Mouse (Mus musculus) kidney, postnatal 0 days (tissue): ENCODE data around the gene Fam217a. TPM values are rescaled to one million over a fixed set of nuclear protein-coding genes. Genes with fewer than 3 reads are reported as not detected.
A peak's percentile ranks its signal among the peaks of the same experiment; 100 is the strongest.

ENCODE experiments used
- ATAC-seq: fragments of 200-750 bp; cut with Nextera tagmentation; replicated peaks from 2 replicates; pipeline ENCODE4 v1.8.0; 2017; ENCODE audit warnings: low read depth, moderate number of reproducible peaks, moderate TSS enrichment, moderate library complexity; ENCODE audit not compliant: low FRiP score
- DNase-seq: peaks from one replicate; pipeline ENCODE4 v3.0.0-alpha.2; 2016; ENCODE audit warnings: low spot score
- H3K27ac ChIP-seq: fragments of 300-500 bp; sonication (generic); 2 replicates; pipeline ENCODE4 v1.5.1; 2014; ENCODE audit warnings: mild to moderate bottlenecking
- H3K27me3 ChIP-seq: fragments of 300-500 bp; sonication (generic); 2 replicates; pipeline ENCODE4 v1.6.1; 2014; ENCODE audit warnings: low read length, mixed read lengths; ENCODE audit not compliant: insufficient read depth
- H3K36me3 ChIP-seq: fragments of 300-500 bp; sonication (generic); 2 replicates; pipeline ENCODE4 v1.6.1; 2014; ENCODE audit warnings: low read length, mixed read lengths; ENCODE audit not compliant: insufficient read depth
- H3K4me1 ChIP-seq: fragments of 300-500 bp; sonication (generic); replicated peaks from 2 replicates; pipeline ENCODE4 v1.6.1; 2014; ENCODE audit warnings: antibody characterized with exemption, low read length, mixed read lengths; ENCODE audit not compliant: insufficient read depth
- H3K4me2 ChIP-seq: fragments of 300-500 bp; sonication (generic); 2 replicates; pipeline ENCODE4 v1.6.1; 2014; ENCODE audit warnings: mild to moderate bottlenecking, low read length, moderate library complexity, mixed read lengths
- H3K4me3 ChIP-seq: fragments of 300-500 bp; sonication (generic); replicated peaks from 2 replicates; pipeline ENCODE4 v1.5.1; 2014; ENCODE audit warnings: low read depth, low read length
- H3K9ac ChIP-seq: fragments of 300-500 bp; sonication (generic); 2 replicates; pipeline ENCODE4 v1.6.1; 2014; ENCODE audit warnings: low read depth, low read length
- H3K9me3 ChIP-seq: fragments of 300-500 bp; sonication (generic); replicated peaks from 2 replicates; pipeline ENCODE4 v1.6.1; 2016; ENCODE audit warnings: low read length, inconsistent platforms, mixed read lengths
- CTCF ChIP-seq: IDR thresholded peaks from 2 replicates; pipeline ENCODE4 v1.5.1; 2016; ENCODE audit warnings: antibody characterized with exemption, low read depth, mild to moderate bottlenecking, moderate library complexity
- WGBS: fragments of 180-500 bp; shearing (Covaris S2); extraction: QIAGEN DNeasy Blood & Tissue Kit; methylation state at CpG from one replicate; pipeline ENCODE4 v1.1.7; 2014; 5-methylcytosine and 5-hydroxymethylcytosine counted together
- polyA plus RNA-seq: library from polyadenylated mRNA; unstranded; fragments of >200 nt; fragmentation: Nextera tagmentation; extraction: Ambion mirVana; gene quantifications from 2 replicates; pipeline ENCODE4 v1.2.1, GENCODE M21; 2015

Gene Fam217a
- polyA plus RNA-seq, 1 experiment from 2014 or later: 7.0 TPM

DNA sequence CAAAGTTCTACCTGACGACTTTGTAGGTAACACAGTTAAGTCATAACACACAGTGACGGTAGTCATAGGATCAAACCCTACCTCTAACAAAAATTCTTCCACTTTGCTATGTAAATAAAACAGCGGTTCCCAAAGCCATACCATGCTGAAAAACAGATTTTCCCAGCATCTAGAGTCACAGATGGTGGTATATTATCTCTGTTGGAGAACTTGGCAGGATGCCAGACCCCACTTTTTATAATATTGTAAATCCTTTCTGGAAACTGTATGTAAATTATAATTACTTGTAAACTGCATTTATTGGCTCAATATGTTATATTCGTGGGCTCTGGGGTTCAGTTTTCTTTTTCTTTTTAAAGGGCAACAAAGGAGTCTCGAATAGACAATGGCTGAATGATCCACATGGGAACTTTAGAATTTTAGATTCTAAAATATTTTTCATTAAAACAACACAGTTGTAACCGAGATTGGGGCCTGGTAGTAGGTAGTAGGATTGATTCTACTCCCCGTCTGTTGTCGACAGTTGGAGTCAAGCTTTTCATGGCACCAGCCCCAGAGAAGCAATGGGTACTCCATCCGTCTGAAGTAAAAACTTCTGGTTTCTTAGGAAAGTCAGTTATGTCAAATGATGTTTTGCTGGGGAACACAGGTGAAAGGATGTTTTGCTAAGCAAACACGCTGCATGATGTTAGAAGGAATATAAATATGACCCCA lies 11.0 kb upstream of the Fam217a start:
- WGBS: 72% methylated on average over 10 of the region's 10 CpGs
- H3K27me3 ChIP-seq: no peaks in the 10 kb centered on the region
- no peaks in the 10 kb centered on the region for H3K9me3 ChIP-seq
- no peak for ATAC-seq
- no peak for TF ChIP-seq CTCF
- no peak overlapping the region for H3K9ac ChIP-seq
- H3K4me3 ChIP-seq: no peak overlapping the region
- H3K36me3 ChIP-seq: no peaks in the 10 kb centered on the region
- no peaks in the 10 kb centered on the region for H3K4me1 ChIP-seq
- no peak overlapping the region for H3K27ac ChIP-seq
- DNase-seq: no peak
- no peak overlapping the region for H3K4me2 ChIP-seq

DNA sequence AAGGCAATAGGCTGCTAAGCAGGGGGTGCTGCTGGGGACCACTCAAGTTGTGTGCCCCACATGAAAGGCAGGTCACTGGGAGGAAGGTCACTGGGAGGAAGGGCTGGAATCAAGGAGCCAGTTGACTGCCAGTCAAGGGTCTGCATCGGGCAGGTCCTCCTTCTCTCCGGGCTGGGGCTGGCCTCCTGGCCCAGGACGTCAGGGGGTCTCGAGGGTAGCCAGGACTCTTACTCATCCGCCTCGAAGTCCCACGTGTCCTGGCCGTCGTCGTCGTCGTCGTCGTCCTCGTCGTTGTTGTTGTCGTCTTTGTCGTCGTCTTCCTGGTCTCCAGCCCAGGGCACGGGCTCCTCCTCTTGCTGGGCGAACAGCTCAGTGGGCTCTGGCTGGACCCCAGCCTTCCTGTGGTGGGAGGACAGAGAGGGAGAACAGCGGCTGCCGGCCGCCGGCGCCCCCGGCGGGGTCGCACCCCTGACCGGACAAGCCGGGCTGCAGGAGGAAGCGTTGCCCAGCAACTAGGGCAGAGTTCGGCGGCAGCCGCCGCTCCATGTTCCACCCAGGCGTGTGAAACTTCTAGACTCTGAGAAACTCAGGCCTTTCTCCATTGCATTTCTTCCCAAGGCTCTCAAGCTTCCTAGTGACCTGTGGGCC lies 7.5 kb downstream of the Fam217a start:
- ATAC-seq: peak; percentile 78
- Histone ChIP-seq H3K9ac (peak overlapping the region; percentile 47; the same call in 1 of the 2 replicates), H3K4me1 (peaks cover 11% of the 10 kb centered on the region), H3K4me2 (peak overlapping the region; percentile 65), H3K27ac (peak overlapping the region; percentile 56), H3K27me3 (no peaks in the 10 kb centered on the region), H3K4me3 (peak overlapping the region; percentile 26; the same call in 1 of the 2 replicates), H3K36me3 (no peaks in the 10 kb centered on the region), H3K9me3 (no peaks in the 10 kb centered on the region)
- no peak for TF ChIP-seq CTCF
- peak; percentile 76 for DNase-seq
- WGBS: 20% methylated on average over 37 of the region's 37 CpGs

DNA sequence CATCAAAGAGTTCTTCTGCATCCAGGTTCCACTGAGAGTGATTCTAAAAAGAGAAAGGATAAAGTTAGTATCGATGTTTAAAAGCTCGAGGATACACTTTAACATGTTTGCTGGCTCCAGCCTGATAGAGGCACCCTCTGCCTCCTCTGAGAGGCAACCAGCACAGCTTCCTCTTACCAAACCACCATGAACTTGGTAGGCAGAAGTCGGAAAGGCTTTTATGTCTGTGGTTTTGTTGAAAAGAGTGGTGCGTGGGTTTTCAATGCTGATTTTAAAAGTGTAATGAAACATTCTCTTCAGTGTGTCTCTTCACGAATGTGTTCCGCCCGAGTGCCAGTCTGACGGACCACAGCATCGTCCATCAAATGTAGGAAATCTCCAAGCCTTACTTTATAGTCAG lies 9.5 kb downstream of the Fam217a start:
- Histone ChIP-seq H3K4me3 (no peak overlapping the region), H3K4me2 (no peak overlapping the region), H3K36me3 (no peaks in the 10 kb centered on the region), H3K27me3 (no peaks in the 10 kb centered on the region), H3K4me1 (peaks cover 11% of the 10 kb centered on the region), H3K9ac (no peak overlapping the region), H3K27ac (no peak overlapping the region), H3K9me3 (no peaks in the 10 kb centered on the region)
- DNase-seq (no peak), ATAC-seq (no peak)
- no peak for TF ChIP-seq CTCF
- WGBS: 65% methylated on average over 9 of the region's 9 CpGs

DNA sequence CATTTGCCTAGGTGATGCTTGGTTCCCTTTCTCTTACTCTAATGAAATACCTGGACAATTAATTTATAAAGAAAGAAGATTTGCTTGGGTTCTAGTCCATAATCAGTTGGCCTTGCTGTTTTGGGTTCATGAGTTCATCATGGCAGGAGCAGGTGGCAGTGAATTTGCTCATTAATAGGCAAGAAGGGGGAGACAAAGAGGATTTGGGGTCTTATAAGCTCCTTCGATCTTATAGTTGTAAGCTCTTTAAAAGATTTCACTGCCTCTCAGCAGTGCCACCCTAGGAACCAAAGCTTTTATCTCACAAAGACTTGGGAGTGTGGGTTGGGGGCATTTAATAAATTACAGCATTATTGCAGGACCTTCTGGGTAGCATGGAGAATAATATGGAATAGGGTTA lies 31.2 kb downstream of the Fam217a start:
- 94% methylated on average over 1 of the region's 1 CpGs for WGBS

DNA sequence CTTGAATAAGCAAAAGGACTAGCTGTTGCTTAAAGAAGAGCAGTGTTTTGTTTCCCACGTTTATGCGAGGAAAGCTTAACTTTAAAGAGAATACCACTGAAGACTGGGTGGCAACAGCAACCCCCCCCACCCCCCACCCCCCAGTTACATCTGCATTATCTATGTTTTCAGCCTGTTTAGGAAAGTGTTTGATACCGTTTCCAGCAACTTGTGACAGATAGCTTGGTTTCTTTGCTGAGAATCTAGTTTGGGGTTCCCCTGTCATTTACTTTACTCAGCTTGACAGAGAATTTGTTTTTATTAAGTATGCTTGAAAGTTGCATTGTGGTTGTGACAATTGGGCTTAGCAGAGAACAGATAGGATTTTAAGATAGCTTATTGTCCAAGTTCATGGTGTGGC lies 47.6 kb downstream of the Fam217a start:
- ATAC-seq: no peak
- Histone ChIP-seq H3K4me1 (peaks cover 13% of the 10 kb centered on the region), H3K4me2 (peak overlapping the region; percentile 79), H3K9ac (peak overlapping the region; percentile 98; the same call in 1 of the 2 replicates), H3K36me3 (no peaks in the 10 kb centered on the region), H3K27me3 (no peaks in the 10 kb centered on the region), H3K27ac (peak overlapping the region; percentile 99), H3K9me3 (no peaks in the 10 kb centered on the region), H3K4me3 (peak overlapping the region; percentile 93)
- no peak for DNase-seq
- no peak for TF ChIP-seq CTCF
- 6% methylated on average over 3 of the region's 3 CpGs for WGBS

More for the DNA sequence above, 31.2 kb downstream of the Fam217a start:
- Histone ChIP-seq H3K4me2 (no peak overlapping the region), H3K9ac (no peak overlapping the region), H3K9me3 (no peaks in the 10 kb centered on the region), H3K27ac (no peak overlapping the region), H3K36me3 (peaks cover 68% of the 10 kb centered on the region), H3K4me1 (no peaks in the 10 kb centered on the region), H3K4me3 (no peak overlapping the region), H3K27me3 (no peaks in the 10 kb centered on the region)
- TF ChIP-seq CTCF: no peak
- ATAC-seq (no peak), DNase-seq (no peak)

DNA sequence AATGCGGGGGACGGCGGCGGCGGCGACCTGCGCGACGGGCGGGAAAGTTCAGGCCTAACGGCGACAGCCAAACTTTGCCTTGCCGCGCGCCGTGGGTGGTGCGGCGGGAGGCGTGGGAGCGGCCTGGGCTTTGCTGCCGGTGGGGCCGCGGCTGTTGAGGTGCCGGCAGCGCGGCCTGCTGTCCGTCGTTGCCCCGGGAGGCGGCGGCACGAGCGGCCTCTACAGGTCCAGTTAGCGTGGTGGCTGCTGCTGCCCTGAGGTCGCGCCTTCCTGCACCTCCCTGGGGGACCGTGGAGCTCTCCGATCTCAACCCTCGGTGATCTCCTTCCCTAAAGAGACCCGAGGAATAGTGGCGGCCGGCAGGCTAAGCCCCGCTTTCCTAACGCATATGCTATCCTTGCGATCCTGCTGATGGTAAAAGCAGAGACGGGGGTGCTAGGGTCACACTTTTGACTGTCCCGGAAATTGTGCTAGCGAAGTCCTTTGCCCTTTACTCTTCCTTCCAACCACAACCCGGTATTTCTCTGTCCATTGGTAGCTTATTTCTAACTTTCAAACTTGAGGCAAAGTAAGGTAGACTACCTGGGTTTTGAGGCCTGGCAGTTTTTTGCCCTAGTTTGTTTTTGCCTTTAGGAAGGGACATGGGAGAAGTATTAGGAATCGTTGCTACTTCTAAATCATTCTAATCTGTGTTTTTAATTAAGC lies 48.2 kb downstream of the Fam217a start:
- Histone ChIP-seq H3K36me3 (no peaks in the 10 kb centered on the region), H3K9ac (peak overlapping the region; percentile 98), H3K4me1 (peaks cover 13% of the 10 kb centered on the region), H3K27ac (peak overlapping the region; percentile 99), H3K4me3 (peak overlapping the region; percentile 93), H3K9me3 (no peaks in the 10 kb centered on the region), H3K27me3 (no peaks in the 10 kb centered on the region), H3K4me2 (peak overlapping the region; percentile 79)
- WGBS: under 1% methylated on average over 47 of the region's 50 CpGs
- ATAC-seq (peak; percentile 68), DNase-seq (peak; percentile 66)
- TF ChIP-seq CTCF: peak; percentile 50
